Mouse (Mus musculus): ENCODE measurements around the gene Tjp3.

DNA sequence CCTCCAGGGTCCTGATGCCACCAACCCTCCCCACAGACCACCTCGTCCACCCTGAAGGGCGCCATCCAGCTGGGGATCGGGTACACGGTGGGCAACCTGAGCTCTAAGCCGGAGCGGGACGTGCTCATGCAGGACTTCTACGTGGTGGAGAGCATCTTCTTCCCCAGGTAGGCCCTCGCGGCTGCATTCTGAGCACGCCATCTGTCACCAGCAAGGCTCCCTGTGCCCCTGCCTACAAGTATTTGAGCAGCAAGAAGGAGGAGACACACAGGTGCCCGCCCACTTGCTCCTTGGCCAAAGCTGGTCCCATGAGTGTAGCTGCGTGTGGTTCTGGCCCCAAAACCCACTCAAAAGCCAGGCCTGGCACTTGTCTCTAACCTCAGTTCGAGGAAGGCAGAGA is 14.3 kb upstream of the Tjp3 start:
- TF ChIP-seq CTCF (IDR thresholded peaks at IDR 0.05; ENCODE audit: low read depth, low read length): no peak
- TF ChIP-seq EP300 (IDR thresholded peaks at IDR 0.05; ENCODE audit: insufficient read depth, low read depth, low read length): no peak

Measured in ES-Bruce4 (cell line).